Mouse (Mus musculus): ENCODE measurements around the gene Bloc1s3.

Bloc1s3 gene

GRCm38 (mm10) chr7:19508150-19508923, at the start of gene Bloc1s3, which contains the start of gene Trappc6a:
Gene Bloc1s3, minus strand, starts transcription at chr7:19508367.
Gene Trappc6a, plus strand, starts transcription at chr7:19508395.
- DNase-seq = peak; percentile 94 to 95

GRCm38 (mm10) chr7:19557086-19557485, 48.9 kb upstream of the Bloc1s3 start:
- no peak for DNase-seq

GRCm38 (mm10) chr7:19554168-19554567, 46.0 kb upstream of the Bloc1s3 start:
- no peak for DNase-seq

GRCm38 (mm10) chr7:19552443-19552842, 44.3 kb upstream of the Bloc1s3 start:
- DNase-seq = no peak

GRCm38 (mm10) chr7:19551634-19552033, 43.5 kb upstream of the Bloc1s3 start:
- no peak for DNase-seq

- peak in 1 of 2 experiments; percentile 38 for DNase-seq
Observed at GRCm38 (mm10) chr7:19549394-19549793, 41.2 kb upstream of the Bloc1s3 start.

GRCm38 (mm10) chr7:19547344-19547969, 39.3 kb upstream of the Bloc1s3 start:
- DNase-seq = no peak

GRCm38 (mm10) chr7:19546007-19546406, 37.8 kb upstream of the Bloc1s3 start:
- no peak for DNase-seq

GRCm38 (mm10) chr7:19543584-19543983, 35.4 kb upstream of the Bloc1s3 start:
- DNase-seq = peak in 1 of 2 experiments; percentile 44

GRCm38 (mm10) chr7:19542155-19542691, 34.1 kb upstream of the Bloc1s3 start:
- no peak for DNase-seq

- no peak for DNase-seq
Observed at GRCm38 (mm10) chr7:19541681-19542154, 33.6 kb upstream of the Bloc1s3 start.

- DNase-seq = peak; percentile 28 to 49
Observed at GRCm38 (mm10) chr7:19540771-19541566, 32.8 kb upstream of the Bloc1s3 start.

- DNase-seq = no peak
Observed at GRCm38 (mm10) chr7:19534676-19535075, 26.5 kb upstream of the Bloc1s3 start.

- DNase-seq = no peak
Observed at GRCm38 (mm10) chr7:19532240-19532639, 24.1 kb upstream of the Bloc1s3 start.

- DNase-seq = no peak
Observed at GRCm38 (mm10) chr7:19531077-19531476, 22.9 kb upstream of the Bloc1s3 start.

- no peak for DNase-seq
Observed at GRCm38 (mm10) chr7:19525105-19525481, 16.9 kb upstream of the Bloc1s3 start.

GRCm38 (mm10) chr7:19524420-19525104, 16.4 kb upstream of the Bloc1s3 start:
- no peak for DNase-seq

GRCm38 (mm10) chr7:19523757-19524419, 15.7 kb upstream of the Bloc1s3 start:
- DNase-seq = peak; percentile 76 to 77

- no peak for DNase-seq
Observed at GRCm38 (mm10) chr7:19523017-19523756, 15.0 kb upstream of the Bloc1s3 start.

- DNase-seq = no peak
Observed at GRCm38 (mm10) chr7:19520032-19520431, 11.9 kb upstream of the Bloc1s3 start.

Data from lung, postnatal 4 days (tissue).